Mouse (Mus musculus): ENCODE measurements around the gene Nfkbia. TPM values are rescaled to one million over a fixed set of nuclear protein-coding genes. Genes with fewer than 3 reads are reported as not detected.

Gene Nfkbia
- polyA plus RNA-seq, 1 experiment from 2014 or later: 60.0 TPM

DNA sequence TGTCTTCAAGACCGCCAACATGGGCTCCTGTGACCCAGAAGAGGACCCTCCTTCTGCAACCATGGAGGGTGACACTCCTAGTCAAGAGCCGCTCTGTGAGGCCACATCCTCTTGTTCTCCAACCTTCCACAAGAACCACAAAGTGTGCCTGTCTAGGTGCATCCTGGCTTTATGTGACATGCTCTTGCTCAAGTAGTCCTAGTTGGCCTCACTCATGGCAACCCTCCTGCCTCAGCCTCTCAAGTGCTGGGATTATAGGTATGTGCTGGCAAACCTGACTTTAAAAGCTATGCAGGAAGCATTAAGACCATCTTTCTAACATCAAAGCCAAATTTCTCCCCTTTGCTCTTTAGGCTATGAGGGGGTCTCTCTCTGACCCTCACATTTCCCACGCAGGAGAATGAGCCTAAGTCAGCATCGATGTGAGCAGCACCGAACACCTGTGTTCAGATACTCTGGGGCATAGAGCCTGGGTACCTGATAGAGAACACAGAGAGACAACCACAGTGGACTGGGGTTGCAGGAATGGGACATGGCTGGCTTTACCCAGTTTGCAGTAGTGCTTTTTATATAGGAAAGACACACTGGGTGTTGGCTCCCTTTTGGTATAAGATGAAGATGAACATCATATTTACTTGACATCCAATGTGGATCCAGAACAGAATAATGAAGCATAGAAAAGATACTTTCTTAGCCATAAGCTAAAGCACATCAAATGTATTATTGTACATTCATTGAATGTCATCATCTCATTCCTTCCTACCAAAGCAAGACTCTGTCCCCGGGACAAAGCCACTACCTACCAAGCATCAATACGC is 4.4 kb downstream of the Nfkbia start:
- ATAC-seq (replicated peaks): no peak
- Histone ChIP-seq H3K27ac (no peak overlapping the region), H3K9me3 (no peaks in the 10 kb centered on the region), H3K27me3 (replicated peaks) (no peaks in the 10 kb centered on the region), H3K4me3 (no peak overlapping the region), H3K36me3 (replicated peaks) (peaks cover 4% of the 10 kb centered on the region; the same call in 1 of the 2 replicates), H3K9ac (no peak overlapping the region), H3K4me2 (no peak overlapping the region), H3K4me1 (peaks cover 20% of the 10 kb centered on the region)
- WGBS: 96% methylated on average over 7 of the region's 7 CpGs

GRCm38 (mm10) chr12:55486923-55487674 is 5.3 kb downstream of the Nfkbia start:
- no peaks in the 10 kb centered on the region for H3K27me3 ChIP-seq (replicated peaks)
- no peak overlapping the region for H3K4me3 ChIP-seq
- H3K9ac ChIP-seq: no peak overlapping the region
- no peak for ATAC-seq (replicated peaks)
- peaks cover 16% of the 10 kb centered on the region for H3K4me1 ChIP-seq
- peaks cover 4% of the 10 kb centered on the region; the same call in 1 of the 2 replicates for H3K36me3 ChIP-seq (replicated peaks)
- WGBS: 83% methylated on average over 18 of the region's 18 CpGs
- no peaks in the 10 kb centered on the region for H3K9me3 ChIP-seq
- no peak overlapping the region for H3K27ac ChIP-seq
- no peak overlapping the region for H3K4me2 ChIP-seq

GRCm38 (mm10) chr12:55484800-55485199 is 7.6 kb downstream of the Nfkbia start:
- H3K36me3 ChIP-seq (replicated peaks): no peaks in the 10 kb centered on the region
- H3K4me3 ChIP-seq: no peak overlapping the region
- H3K9me3 ChIP-seq: no peaks in the 10 kb centered on the region
- no peak overlapping the region for H3K9ac ChIP-seq
- H3K27me3 ChIP-seq (replicated peaks): no peaks in the 10 kb centered on the region
- H3K4me2 ChIP-seq: no peak overlapping the region
- no peak for ATAC-seq (replicated peaks)
- H3K4me1 ChIP-seq: peaks cover under 1% of the 10 kb centered on the region; the same call in 1 of the 2 replicates
- WGBS: 90% methylated on average over 6 of the region's 6 CpGs
- no peak overlapping the region for H3K27ac ChIP-seq

GRCm38 (mm10) chr12:55484079-55484774 is 8.2 kb downstream of the Nfkbia start:
- H3K9me3 ChIP-seq: no peaks in the 10 kb centered on the region
- H3K36me3 ChIP-seq (replicated peaks): no peaks in the 10 kb centered on the region
- no peak overlapping the region for H3K27ac ChIP-seq
- 79% methylated on average over 10 of the region's 10 CpGs for WGBS
- no peak for ATAC-seq (replicated peaks)
- H3K9ac ChIP-seq: no peak overlapping the region
- H3K4me2 ChIP-seq: no peak overlapping the region
- H3K4me3 ChIP-seq: no peak overlapping the region
- no peaks in the 10 kb centered on the region for H3K27me3 ChIP-seq (replicated peaks)
- no peaks in the 10 kb centered on the region for H3K4me1 ChIP-seq

GRCm38 (mm10) chr12:55483591-55483990 is 8.9 kb downstream of the Nfkbia start:
- 77% methylated on average over 5 of the region's 5 CpGs for WGBS

DNA sequence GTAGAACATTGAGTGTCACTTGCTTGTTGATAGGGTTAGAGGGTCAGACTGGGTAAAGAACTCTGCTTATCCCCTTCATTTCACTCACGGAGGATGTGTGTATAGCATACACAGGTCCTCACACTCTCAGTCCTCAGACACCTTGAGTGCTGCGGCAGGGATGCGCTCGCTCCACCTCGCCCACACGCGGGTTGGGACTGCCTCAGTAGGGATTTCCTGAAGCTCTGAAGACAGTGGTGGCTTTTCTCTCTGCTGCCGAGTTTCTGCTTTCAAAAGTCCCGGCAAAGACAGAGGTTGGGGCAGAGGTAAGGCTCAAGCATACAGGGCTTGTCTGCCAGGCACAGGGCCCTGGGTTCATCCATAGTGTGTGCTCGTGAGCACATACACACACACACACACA is 9.7 kb downstream of the Nfkbia start:
- Histone ChIP-seq H3K4me2 (no peak overlapping the region), H3K9ac (no peak overlapping the region), H3K27me3 (replicated peaks) (no peaks in the 10 kb centered on the region), H3K27ac (no peak overlapping the region), H3K9me3 (no peaks in the 10 kb centered on the region), H3K36me3 (replicated peaks) (no peaks in the 10 kb centered on the region), H3K4me1 (no peaks in the 10 kb centered on the region), H3K4me3 (no peak overlapping the region)
- WGBS: 79% methylated on average over 10 of the region's 10 CpGs
- ATAC-seq (replicated peaks): no peak

More at GRCm38 (mm10) chr12:55483591-55483990, 8.9 kb downstream of the Nfkbia start:
- Histone ChIP-seq H3K4me1 (no peaks in the 10 kb centered on the region), H3K9ac (no peak overlapping the region), H3K9me3 (no peaks in the 10 kb centered on the region), H3K27me3 (replicated peaks) (no peaks in the 10 kb centered on the region), H3K27ac (no peak overlapping the region), H3K4me2 (no peak overlapping the region), H3K4me3 (no peak overlapping the region), H3K36me3 (replicated peaks) (no peaks in the 10 kb centered on the region)
- no peak for ATAC-seq (replicated peaks)

DNA sequence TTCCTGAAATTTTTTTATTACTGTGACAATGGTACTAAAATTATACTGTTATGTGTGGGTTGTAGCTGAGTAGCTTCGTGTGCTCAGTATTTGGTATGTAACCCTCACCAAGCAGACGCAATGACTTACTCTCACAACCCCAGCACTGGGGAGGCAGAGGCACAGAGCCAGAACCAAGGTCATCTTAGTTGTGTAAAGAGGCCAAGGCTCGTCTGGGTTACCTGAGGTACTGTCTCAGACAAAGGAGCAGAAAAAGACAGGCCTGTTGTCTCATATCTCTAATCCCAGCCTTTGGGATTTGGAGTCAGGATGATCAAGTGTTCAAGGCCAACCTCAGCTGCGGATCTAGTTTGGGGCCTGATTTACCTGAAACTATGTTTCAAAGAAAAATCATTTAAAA is 10.7 kb downstream of the Nfkbia start:
- WGBS: 84% methylated on average over 4 of the region's 4 CpGs
- Histone ChIP-seq H3K9me3 (no peaks in the 10 kb centered on the region), H3K36me3 (replicated peaks) (no peaks in the 10 kb centered on the region), H3K9ac (no peak overlapping the region), H3K4me1 (no peaks in the 10 kb centered on the region), H3K4me3 (no peak overlapping the region), H3K4me2 (no peak overlapping the region), H3K27me3 (replicated peaks) (no peaks in the 10 kb centered on the region), H3K27ac (no peak overlapping the region)
- no peak for ATAC-seq (replicated peaks)

- no peaks in the 10 kb centered on the region for H3K9me3 ChIP-seq
- no peak for ATAC-seq (replicated peaks)
- 95% methylated on average over 2 of the region's 2 CpGs for WGBS
- no peak overlapping the region for H3K4me3 ChIP-seq
- no peak overlapping the region for H3K27ac ChIP-seq
- H3K4me1 ChIP-seq: no peaks in the 10 kb centered on the region
- H3K27me3 ChIP-seq (replicated peaks): no peaks in the 10 kb centered on the region
- H3K4me2 ChIP-seq: no peak overlapping the region
- H3K9ac ChIP-seq: no peak overlapping the region
- H3K36me3 ChIP-seq (replicated peaks): no peaks in the 10 kb centered on the region
Observed at GRCm38 (mm10) chr12:55480471-55481153, 11.8 kb downstream of the Nfkbia start.

GRCm38 (mm10) chr12:55478901-55479300 is 13.5 kb downstream of the Nfkbia start:
- Histone ChIP-seq H3K4me3 (no peak overlapping the region), H3K9me3 (no peaks in the 10 kb centered on the region), H3K4me1 (no peaks in the 10 kb centered on the region), H3K36me3 (replicated peaks) (no peaks in the 10 kb centered on the region), H3K27ac (no peak overlapping the region), H3K27me3 (replicated peaks) (no peaks in the 10 kb centered on the region), H3K4me2 (no peak overlapping the region), H3K9ac (no peak overlapping the region)
- 82% methylated on average over 3 of the region's 3 CpGs for WGBS
- no peak for ATAC-seq (replicated peaks)

GRCm38 (mm10) chr12:55474209-55474583 is 18.3 kb downstream of the Nfkbia start:
- no peaks in the 10 kb centered on the region for H3K27me3 ChIP-seq (replicated peaks)
- H3K4me3 ChIP-seq: no peak overlapping the region
- no peaks in the 10 kb centered on the region for H3K36me3 ChIP-seq (replicated peaks)
- no peak overlapping the region for H3K9ac ChIP-seq
- ATAC-seq (replicated peaks): no peak
- no peak overlapping the region for H3K27ac ChIP-seq
- H3K4me1 ChIP-seq: no peaks in the 10 kb centered on the region
- no peak overlapping the region for H3K4me2 ChIP-seq
- H3K9me3 ChIP-seq: no peaks in the 10 kb centered on the region
- WGBS: 84% methylated on average over 13 of the region's 13 CpGs

- Histone ChIP-seq H3K9me3 (no peaks in the 10 kb centered on the region), H3K36me3 (replicated peaks) (no peaks in the 10 kb centered on the region), H3K4me3 (no peak overlapping the region), H3K27me3 (replicated peaks) (no peaks in the 10 kb centered on the region), H3K9ac (no peak overlapping the region), H3K4me2 (no peak overlapping the region), H3K4me1 (no peaks in the 10 kb centered on the region), H3K27ac (no peak overlapping the region)
- no peak for ATAC-seq (replicated peaks)
- 22% methylated on average over 8 of the region's 8 CpGs for WGBS
Observed at GRCm38 (mm10) chr12:55473250-55474208, 18.9 kb downstream of the Nfkbia start.

All from midbrain, embryonic 15.5 days (tissue).